Mouse (Mus musculus): ENCODE results near the gene Tmc3. TPM values are rescaled to one million over a fixed set of nuclear protein-coding genes. Genes with fewer than 3 reads are reported as not detected.

Tmc3 gene
- polyA plus RNA-seq, 2 experiments: 0.17 to 0.18 TPM

- H3K9ac ChIP-seq (replicated peaks): no peak overlapping the region
- H3K4me1 ChIP-seq (replicated peaks; ENCODE audit: control insufficient read depth in 2 of 2, insufficient read depth in 2 of 2, low read length in 1 of 2): no peaks in the 10 kb centered on the region
- no peaks in the 10 kb centered on the region for H3K36me3 ChIP-seq (replicated peaks; ENCODE audit: control insufficient read depth, insufficient read depth, low read depth)
- H3K9me3 ChIP-seq (ENCODE audit: control insufficient read depth, low read length): no peaks in the 10 kb centered on the region
- TF ChIP-seq EP300 (IDR thresholded peaks at IDR 0.05; ENCODE audit: low read depth): no peak
- TF ChIP-seq CTCF (IDR thresholded peaks at IDR 0.05; ENCODE audit: low read depth): no peak
- no peak overlapping the region for H3K27ac ChIP-seq
- H3K4me3 ChIP-seq (ENCODE audit: insufficient read depth in 1 of 2, low read depth in 2 of 2, low read length in 2 of 2): no peak overlapping the region
- no peak overlapping the region for H3K4me2 ChIP-seq (ENCODE audit: low read depth)
- no peak for DNase-seq (ENCODE audit: low read depth in 3 of 3, low spot score in 3 of 3)
- H3K27me3 ChIP-seq (ENCODE audit: control insufficient read depth, insufficient read depth, low read length): no peaks in the 10 kb centered on the region
- WGBS (ENCODE audit: insufficient replicate concordance): 56% methylated on average over 1 of the region's 1 CpGs
- ATAC-seq (ENCODE audit: insufficient read depth): no peak
Observed at GRCm38 (mm10) chr7:83658716-83659115, 74.0 kb downstream of the Tmc3 start.

DNA sequence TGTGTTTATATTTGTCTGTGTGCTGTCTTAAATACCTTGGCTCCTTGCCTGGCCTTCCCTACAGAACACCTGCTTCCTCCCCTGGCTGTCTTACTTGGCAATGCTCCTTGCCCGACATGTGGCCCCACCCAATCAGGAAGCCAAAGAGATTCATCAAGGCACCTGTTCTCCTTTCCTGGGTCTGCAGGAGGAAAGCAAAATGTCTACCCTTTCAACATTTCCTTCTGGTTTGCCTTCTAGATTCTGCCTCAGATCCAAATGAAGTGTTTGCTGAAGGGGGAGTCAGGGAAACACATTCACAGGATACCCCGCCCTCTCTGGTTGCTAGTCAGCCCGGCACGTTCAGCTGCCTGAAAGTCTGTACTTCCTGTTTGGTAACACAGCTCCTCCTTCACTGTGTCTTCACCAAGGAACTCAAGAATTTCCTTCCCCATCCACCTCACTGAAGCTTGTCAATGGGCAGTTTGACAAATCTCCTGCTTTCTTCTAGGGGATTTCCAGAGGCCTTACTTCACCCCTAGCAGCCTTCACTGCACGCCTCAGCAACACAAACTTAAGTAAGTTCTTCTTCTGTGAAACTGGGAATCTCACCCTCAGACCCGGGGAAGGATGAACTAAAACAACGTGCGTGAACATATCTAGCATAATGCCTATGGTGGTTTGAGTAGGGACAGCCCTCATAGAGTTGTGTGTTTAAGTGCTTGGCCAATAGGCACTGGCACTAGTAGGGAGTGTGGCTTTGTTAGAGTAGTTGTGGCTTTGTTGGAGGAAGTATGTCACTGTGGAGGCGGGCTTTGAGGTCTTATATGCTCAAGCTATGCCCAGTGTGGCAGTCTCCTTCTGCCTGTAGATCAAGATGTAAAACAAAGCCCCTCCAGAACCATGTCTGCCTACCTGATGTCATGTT, 74.7 kb downstream of the Tmc3 start:
- Histone ChIP-seq H3K4me2 (ENCODE audit: low read depth) (no peak overlapping the region), H3K9ac (replicated peaks) (no peak overlapping the region), H3K9me3 (ENCODE audit: control insufficient read depth, low read length) (no peaks in the 10 kb centered on the region), H3K27ac (no peak overlapping the region), H3K36me3 (replicated peaks; ENCODE audit: control insufficient read depth, insufficient read depth, low read depth) (no peaks in the 10 kb centered on the region), H3K4me1 (replicated peaks; ENCODE audit: control insufficient read depth in 2 of 2, insufficient read depth in 2 of 2, low read length in 1 of 2) (no peaks in the 10 kb centered on the region), H3K4me3 (ENCODE audit: insufficient read depth in 1 of 2, low read depth in 2 of 2, low read length in 2 of 2) (no peak overlapping the region), H3K27me3 (ENCODE audit: control insufficient read depth, insufficient read depth, low read length) (no peaks in the 10 kb centered on the region)
- 39% methylated on average over 9 of the region's 9 CpGs for WGBS (ENCODE audit: insufficient replicate concordance)
- TF ChIP-seq EP300 (IDR thresholded peaks at IDR 0.05; ENCODE audit: low read depth): no peak
- no peak for TF ChIP-seq CTCF (IDR thresholded peaks at IDR 0.05; ENCODE audit: low read depth)
- peak in 2 of 3 experiments; percentile 12 to 24 for DNase-seq (ENCODE audit: low read depth in 3 of 3, low spot score in 3 of 3)
- peak; percentile 35; the same call in 1 of the 2 replicates for ATAC-seq (ENCODE audit: insufficient read depth)

- WGBS (ENCODE audit: insufficient replicate concordance): 82% methylated on average over 11 of the region's 11 CpGs
- H3K9me3 ChIP-seq (ENCODE audit: control insufficient read depth, low read length): no peaks in the 10 kb centered on the region
- no peaks in the 10 kb centered on the region for H3K4me1 ChIP-seq (replicated peaks; ENCODE audit: control insufficient read depth in 2 of 2, insufficient read depth in 2 of 2, low read length in 1 of 2)
- H3K27ac ChIP-seq: no peak overlapping the region
- no peak overlapping the region for H3K4me2 ChIP-seq (ENCODE audit: low read depth)
- DNase-seq (ENCODE audit: low read depth in 3 of 3, low spot score in 3 of 3): no peak
- TF ChIP-seq EP300 (IDR thresholded peaks at IDR 0.05; ENCODE audit: low read depth) (no peak), CTCF (IDR thresholded peaks at IDR 0.05; ENCODE audit: low read depth) (0 out of 2 replicates have a peak, but pooled peaks have one; percentile 12)
- no peak for ATAC-seq (ENCODE audit: insufficient read depth)
- no peak overlapping the region for H3K9ac ChIP-seq (replicated peaks)
- no peaks in the 10 kb centered on the region for H3K36me3 ChIP-seq (replicated peaks; ENCODE audit: control insufficient read depth, insufficient read depth, low read depth)
- no peak overlapping the region for H3K4me3 ChIP-seq (ENCODE audit: insufficient read depth in 1 of 2, low read depth in 2 of 2, low read length in 2 of 2)
- H3K27me3 ChIP-seq (ENCODE audit: control insufficient read depth, insufficient read depth, low read length): no peaks in the 10 kb centered on the region
Observed at GRCm38 (mm10) chr7:83660273-83660691, 75.6 kb downstream of the Tmc3 start.

DNA sequence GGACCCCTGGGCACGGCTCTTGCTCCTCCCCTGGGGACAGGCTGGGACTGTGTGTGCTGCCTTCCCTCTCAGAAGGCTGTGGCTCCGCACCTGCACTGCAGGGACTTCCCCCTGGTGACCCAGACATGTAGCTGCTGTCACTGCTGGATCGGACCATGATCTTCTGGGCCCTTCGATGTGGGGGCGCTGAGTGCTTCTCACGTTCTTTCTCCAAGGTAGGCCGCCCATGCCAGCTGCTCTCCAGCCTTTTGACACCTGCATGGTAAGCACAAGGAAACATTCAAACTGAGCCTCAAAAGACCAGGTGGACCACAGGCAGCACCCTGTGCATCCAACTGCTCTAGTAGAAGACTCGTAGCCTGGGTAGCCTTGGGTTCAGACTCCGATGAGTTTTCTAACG, 76.3 kb downstream of the Tmc3 start:
- Histone ChIP-seq H3K4me2 (ENCODE audit: low read depth) (no peak overlapping the region), H3K4me3 (ENCODE audit: insufficient read depth in 1 of 2, low read depth in 2 of 2, low read length in 2 of 2) (no peak overlapping the region), H3K9me3 (ENCODE audit: control insufficient read depth, low read length) (no peaks in the 10 kb centered on the region), H3K36me3 (replicated peaks; ENCODE audit: control insufficient read depth, insufficient read depth, low read depth) (no peaks in the 10 kb centered on the region), H3K4me1 (replicated peaks; ENCODE audit: control insufficient read depth in 2 of 2, insufficient read depth in 2 of 2, low read length in 1 of 2) (no peaks in the 10 kb centered on the region), H3K9ac (replicated peaks) (no peak overlapping the region), H3K27me3 (ENCODE audit: control insufficient read depth, insufficient read depth, low read length) (no peaks in the 10 kb centered on the region), H3K27ac (no peak overlapping the region)
- ATAC-seq (ENCODE audit: insufficient read depth): no peak
- 67% methylated on average over 10 of the region's 10 CpGs for WGBS (ENCODE audit: insufficient replicate concordance)
- no peak for TF ChIP-seq EP300 (IDR thresholded peaks at IDR 0.05; ENCODE audit: low read depth)
- no peak for TF ChIP-seq CTCF (IDR thresholded peaks at IDR 0.05; ENCODE audit: low read depth)
- no peak for DNase-seq (ENCODE audit: low read depth in 3 of 3, low spot score in 3 of 3)

- H3K36me3 ChIP-seq (replicated peaks; ENCODE audit: control insufficient read depth, insufficient read depth, low read depth): no peaks in the 10 kb centered on the region
- no peaks in the 10 kb centered on the region for H3K4me1 ChIP-seq (replicated peaks; ENCODE audit: control insufficient read depth in 2 of 2, insufficient read depth in 2 of 2, low read length in 1 of 2)
- no peaks in the 10 kb centered on the region for H3K27me3 ChIP-seq (ENCODE audit: control insufficient read depth, insufficient read depth, low read length)
- ATAC-seq (ENCODE audit: insufficient read depth) (no peak), DNase-seq (ENCODE audit: low read depth in 3 of 3, low spot score in 3 of 3) (no peak)
- H3K4me3 ChIP-seq (ENCODE audit: insufficient read depth in 1 of 2, low read depth in 2 of 2, low read length in 2 of 2): no peak overlapping the region
- no peak overlapping the region for H3K4me2 ChIP-seq (ENCODE audit: low read depth)
- no peak for TF ChIP-seq EP300 (IDR thresholded peaks at IDR 0.05; ENCODE audit: low read depth)
- no peak for TF ChIP-seq CTCF (IDR thresholded peaks at IDR 0.05; ENCODE audit: low read depth)
- no peak overlapping the region for H3K9ac ChIP-seq (replicated peaks)
- H3K27ac ChIP-seq: no peak overlapping the region
- WGBS (ENCODE audit: insufficient replicate concordance): 77% methylated on average over 3 of the region's 3 CpGs
- H3K9me3 ChIP-seq (ENCODE audit: control insufficient read depth, low read length): no peaks in the 10 kb centered on the region
Observed at GRCm38 (mm10) chr7:83661763-83662162, 77.0 kb downstream of the Tmc3 start.

Measured in liver, embryonic 14.5 days (tissue).